18 mouse cellular contexts compared by ENCODE assay signal in the genomic region with DNA sequence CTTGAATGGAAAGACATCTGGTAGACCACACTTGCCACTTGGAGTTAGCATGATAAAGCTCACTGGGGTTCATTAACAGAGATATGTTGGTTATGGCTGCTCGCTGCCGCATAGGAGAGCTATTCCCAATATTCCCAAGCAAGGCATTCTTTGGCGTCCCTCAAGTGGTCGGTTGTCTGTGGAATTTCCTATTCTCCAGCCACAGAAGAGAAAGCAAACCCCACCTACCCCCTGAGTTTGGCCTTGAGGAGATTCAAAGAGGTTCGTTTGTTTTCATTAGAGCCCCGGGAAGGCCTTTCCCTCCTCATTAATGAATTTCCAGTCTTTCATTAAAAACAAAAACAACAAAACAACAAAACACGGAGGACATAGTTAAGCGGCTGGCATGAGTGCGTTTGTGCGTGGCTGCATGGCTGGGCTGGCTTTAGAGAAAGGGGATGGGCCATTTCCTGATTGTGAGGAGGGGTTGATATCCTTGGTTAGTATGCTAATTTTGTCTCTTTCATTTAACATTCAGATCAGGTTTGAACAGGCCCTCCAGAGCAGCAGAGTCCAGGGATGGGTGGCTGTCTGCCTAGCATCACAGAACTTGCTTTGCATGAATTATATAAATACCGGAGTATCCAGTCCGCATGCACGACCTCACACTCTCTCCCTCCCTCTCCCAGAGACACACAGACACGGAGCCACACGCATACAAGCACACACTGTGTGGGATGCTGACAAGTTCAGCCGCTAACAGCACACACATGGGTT.
DNase-seq lines count a peak whose midpoint lies in the region; ATAC-seq and TF ChIP-seq lines count a peak whose summit lies in the region.
"Had no signal": no experiment of that assay in that cellular context is flagged by ENCODE, and none has a peak within 500 bp of the region (broad histone marks: within the 10 kb centered on the region; RNA-seq: fewer than 3 reads in every experiment).

No protein-coding gene starts in this region.

- DNase-seq in embryonic facial prominence, embryonic 14.5 days (ENCODE audit: low spot score): no peak
- DNase-seq in embryonic facial prominence, embryonic 10.5 days (ENCODE audit: low spot score): no peak
- peak; percentile 53 for DNase-seq in ES-E14 (ENCODE audit: low read depth, low spot score)
- DNase-seq in midbrain, embryonic 14.5 days: peak; percentile 75
- no peak for DNase-seq in urinary bladder, postnatal 36 days (ENCODE audit: low spot score in 2 of 2)
- no peak for DNase-seq in right cerebral cortex, adult 2 months (ENCODE audit: low spot score in 2 of 2)
- DNase-seq in cerebellum, postnatal 25 days: no peak
- DNase-seq: adrenal gland, postnatal 10 days; cerebellum, adult 9-11 months; gastrocnemius, postnatal 36 days; kidney, postnatal 14 days; liver, embryonic 13.5 days; lung, postnatal 14 days had no signal

- H3K36me3 ChIP-seq in embryonic facial prominence, embryonic 14.5 days (ENCODE audit: control insufficient read depth, insufficient read depth, low read length): no peaks in the 10 kb centered on the region
- H3K36me3 ChIP-seq in embryonic facial prominence, embryonic 10.5 days (replicated peaks): no peaks in the 10 kb centered on the region
- no peaks in the 10 kb centered on the region for H3K36me3 ChIP-seq in ES-E14 (ENCODE audit: control insufficient read depth, insufficient read depth, low read length, poor library complexity, severe bottlenecking)
- H3K36me3 ChIP-seq in forebrain, embryonic 16.5 days (ENCODE audit: control insufficient read depth, insufficient read depth): no peaks in the 10 kb centered on the region
- H3K36me3 ChIP-seq in midbrain, embryonic 14.5 days (ENCODE audit: control insufficient read depth, insufficient read depth, low read length): no peaks in the 10 kb centered on the region
- H3K36me3 ChIP-seq: heart, embryonic 13.5 days; limb, embryonic 10.5 days; liver, embryonic 13.5 days; stomach, embryonic 15.5 days had no signal

- 75% methylated on average over 16 of the region's 16 CpGs for WGBS in embryonic facial prominence, embryonic 14.5 days
- 85% methylated on average over 16 of the region's 16 CpGs for WGBS in embryonic facial prominence, embryonic 10.5 days
- WGBS in forebrain, embryonic 16.5 days: 20% methylated on average over 16 of the region's 16 CpGs
- WGBS in midbrain, embryonic 14.5 days: 51% methylated on average over 16 of the region's 16 CpGs

- H3K4me3 ChIP-seq in embryonic facial prominence, embryonic 14.5 days (ENCODE audit: low read depth, low read length): no peak overlapping the region
- H3K4me3 ChIP-seq in embryonic facial prominence, embryonic 10.5 days: no peak overlapping the region
- H3K4me3 ChIP-seq in ES-E14 (ENCODE audit: insufficient read depth in 1 of 2, low read depth in 1 of 2, low read length in 2 of 2, poor library complexity in 1 of 2, severe bottlenecking in 1 of 2): no peak overlapping the region
- H3K4me3 ChIP-seq in forebrain, embryonic 16.5 days (replicated peaks; ENCODE audit: low read length): peak overlapping the region; percentile 9; the same call in 1 of the 2 replicates
- peak overlapping the region; percentile 30 for H3K4me3 ChIP-seq in midbrain, embryonic 14.5 days (replicated peaks; ENCODE audit: low read depth, low read length)
- H3K4me3 ChIP-seq: heart, embryonic 13.5 days; limb, embryonic 10.5 days; liver, embryonic 13.5 days; stomach, embryonic 15.5 days had no signal

- in situ Hi-C loops in ES-E14 (cut with MboI; ENCODE audit: low sequenced_read_pairs in 2 of 2, unreplicated experiment in 2 of 2): no loop called here

- H3K4me1 ChIP-seq in embryonic facial prominence, embryonic 14.5 days (ENCODE audit: control insufficient read depth, insufficient read depth, low read length): peaks cover 9% of the 10 kb centered on the region
- no peaks in the 10 kb centered on the region for H3K4me1 ChIP-seq in embryonic facial prominence, embryonic 10.5 days
- peaks cover 0 to 8% of the 10 kb centered on the region in 2 experiments; a peak in 3 of 4 replicates for H3K4me1 ChIP-seq in ES-E14 (ENCODE audit: control insufficient read depth in 2 of 2, insufficient read depth in 2 of 2, low read length in 2 of 2, poor library complexity in 1 of 2)
- peaks cover 40% of the 10 kb centered on the region for H3K4me1 ChIP-seq in forebrain, embryonic 16.5 days (replicated peaks; ENCODE audit: control insufficient read depth, insufficient read depth, low read length)
- peaks cover 37% of the 10 kb centered on the region for H3K4me1 ChIP-seq in midbrain, embryonic 14.5 days (ENCODE audit: control insufficient read depth, insufficient read depth, low read length)
- H3K4me1 ChIP-seq: liver, embryonic 13.5 days; stomach, embryonic 15.5 days had no signal

- H3K4me2 ChIP-seq in embryonic facial prominence, embryonic 14.5 days (ENCODE audit: low read depth, low read length): no peak overlapping the region
- peak overlapping the region; percentile 29 for H3K4me2 ChIP-seq in forebrain, embryonic 16.5 days (ENCODE audit: low read length)
- H3K4me2 ChIP-seq in midbrain, embryonic 14.5 days (ENCODE audit: low read length): peak overlapping the region; percentile 53
- H3K4me2 ChIP-seq: heart, embryonic 13.5 days; liver, embryonic 13.5 days; stomach, embryonic 15.5 days had no signal

- ATAC-seq in embryonic facial prominence, embryonic 14.5 days (ENCODE audit: low read depth): no peak
- peak; percentile 43 for ATAC-seq in forebrain, embryonic 16.5 days
- peak; percentile 60; the same call in 1 of the 2 replicates for ATAC-seq in midbrain, embryonic 14.5 days (ENCODE audit: low FRiP score, low TSS enrichment)

- 0 out of 2 replicates have a peak overlapping the region, but pooled peaks have one; percentile 3 for H3K27ac ChIP-seq in embryonic facial prominence, embryonic 14.5 days (replicated peaks; ENCODE audit: low read depth, low read length)
- no peak overlapping the region for H3K27ac ChIP-seq in embryonic facial prominence, embryonic 10.5 days (replicated peaks)
- no peak overlapping the region for H3K27ac ChIP-seq in ES-E14 (ENCODE audit: insufficient read depth, low read depth, low read length, poor library complexity, severe bottlenecking)
- H3K27ac ChIP-seq in forebrain, embryonic 16.5 days (ENCODE audit: low read length): peak overlapping the region; percentile 3; the same call in 1 of the 2 replicates
- H3K27ac ChIP-seq in midbrain, embryonic 14.5 days (replicated peaks; ENCODE audit: low read depth, low read length): peak overlapping the region; percentile 86
- H3K27ac ChIP-seq: heart, embryonic 13.5 days; limb, embryonic 10.5 days; liver, embryonic 13.5 days; stomach, embryonic 15.5 days had no signal

- H3K27me3 ChIP-seq in embryonic facial prominence, embryonic 14.5 days (replicated peaks; ENCODE audit: control insufficient read depth, insufficient read depth, low read length): no peaks in the 10 kb centered on the region
- 0 out of 2 replicates have a peak, but pooled peaks cover 6% of the 10 kb centered on the region for H3K27me3 ChIP-seq in embryonic facial prominence, embryonic 10.5 days (replicated peaks; ENCODE audit: low read depth, poor library complexity, severe bottlenecking)
- H3K27me3 ChIP-seq in forebrain, embryonic 16.5 days (replicated peaks; ENCODE audit: control insufficient read depth, insufficient read depth, low read length): peaks cover 9% of the 10 kb centered on the region; the same call in 1 of the 2 replicates
- no peaks in the 10 kb centered on the region for H3K27me3 ChIP-seq in midbrain, embryonic 14.5 days (ENCODE audit: control insufficient read depth, insufficient read depth, low read length)
- H3K27me3 ChIP-seq: CH12.LX; liver, embryonic 13.5 days; stomach, embryonic 15.5 days had no signal

- no peaks in the 10 kb centered on the region for H3K9me3 ChIP-seq in embryonic facial prominence, embryonic 14.5 days (ENCODE audit: control insufficient read depth, low read length)
- no peaks in the 10 kb centered on the region for H3K9me3 ChIP-seq in embryonic facial prominence, embryonic 10.5 days
- H3K9me3 ChIP-seq in ES-E14 (ENCODE audit: control insufficient read depth, insufficient read depth, low read depth, low read length): no peaks in the 10 kb centered on the region
- H3K9me3 ChIP-seq in forebrain, embryonic 16.5 days (ENCODE audit: control insufficient read depth, low read length): no peaks in the 10 kb centered on the region
- no peaks in the 10 kb centered on the region for H3K9me3 ChIP-seq in midbrain, embryonic 14.5 days (ENCODE audit: control insufficient read depth, low read length)
- H3K9me3 ChIP-seq: heart, embryonic 13.5 days; limb, embryonic 10.5 days; liver, embryonic 13.5 days; stomach, embryonic 15.5 days had no signal

- no peak overlapping the region for H3K9ac ChIP-seq in embryonic facial prominence, embryonic 14.5 days (ENCODE audit: low read depth, low read length)
- no peak overlapping the region for H3K9ac ChIP-seq in ES-E14 (ENCODE audit: insufficient read depth, low read depth, low read length, poor library complexity, severe bottlenecking)
- no peak overlapping the region for H3K9ac ChIP-seq in forebrain, embryonic 16.5 days (replicated peaks; ENCODE audit: low read depth, low read length)
- H3K9ac ChIP-seq in midbrain, embryonic 14.5 days (replicated peaks; ENCODE audit: low read length): no peak overlapping the region; the same call in 1 of the 2 replicates
- H3K9ac ChIP-seq: heart, embryonic 13.5 days; liver, embryonic 13.5 days; stomach, embryonic 15.5 days had no signal

TF ChIP-seq in ES-E14, 5 proteins besides CTCF, POLR2A, EP300 and RAD21:
- no peak for TF ChIP-seq MAFK (IDR thresholded peaks at IDR 0.05; ENCODE audit: insufficient read depth, low read depth, low read length)
- no peak for TF ChIP-seq ZNF384 (IDR thresholded peaks at IDR 0.05; ENCODE audit: low read depth, low read length)
- no peak for TF ChIP-seq ZC3H11A (IDR thresholded peaks at IDR 0.05; ENCODE audit: borderline replicate concordance, low read depth, low read length)
- no peak for TF ChIP-seq CHD2 (IDR thresholded peaks at IDR 0.05; ENCODE audit: low read depth, low read length)
- TF ChIP-seq HCFC1 (IDR thresholded peaks at IDR 0.05; ENCODE audit: borderline replicate concordance, insufficient read depth, low read length): no peak

Comparison
In these comparisons a context has a peak if more than half of its experiments do, and no peak if none do; other contexts are left out.
1. H3K27ac ChIP-seq: peak in embryonic facial prominence, embryonic 14.5 days (single experiment), forebrain, embryonic 16.5 days (single experiment) and midbrain, embryonic 14.5 days (single experiment); none in embryonic facial prominence, embryonic 10.5 days (single experiment) and ES-E14 (single experiment).
2. DNase-seq: peak in ES-E14 (single experiment) and midbrain, embryonic 14.5 days (single experiment); none in embryonic facial prominence, embryonic 14.5 days (single experiment), embryonic facial prominence, embryonic 10.5 days (single experiment), urinary bladder, postnatal 36 days (0 of 2), right cerebral cortex, adult 2 months (0 of 2) and cerebellum, postnatal 25 days (0 of 2).
3. H3K4me3 ChIP-seq: peak in forebrain, embryonic 16.5 days (single experiment) and midbrain, embryonic 14.5 days (single experiment); none in embryonic facial prominence, embryonic 14.5 days (single experiment), embryonic facial prominence, embryonic 10.5 days (single experiment) and ES-E14 (0 of 2).